Mouse (Mus musculus) midbrain, embryonic 12.5 days (tissue): ENCODE data around the gene Sbno2. TPM values are rescaled to one million over a fixed set of nuclear protein-coding genes. Genes with fewer than 3 reads are reported as not detected.
A peak's percentile ranks its signal among the peaks of the same experiment; 100 is the strongest.

Experiments
- ATAC-seq: fragments of 200-750 bp; cut with Nextera tagmentation; 2 replicates; pipeline ENCODE4 v1.8.0; 2017; ENCODE audit warnings: low read depth, moderate TSS enrichment, moderate library complexity; ENCODE audit not compliant: low FRiP score
- H3K27ac ChIP-seq: fragments of 300-500 bp; sonication (generic); replicated peaks from 2 replicates; pipeline ENCODE4 v1.5.1; 2016; ENCODE audit warnings: mild to moderate bottlenecking
- H3K27me3 ChIP-seq: fragments of 300-500 bp; sonication (generic); 2 replicates; pipeline ENCODE4 v1.6.1; 2016; ENCODE audit warnings: mild to moderate bottlenecking
- H3K36me3 ChIP-seq: fragments of 300-500 bp; sonication (generic); 2 replicates; pipeline ENCODE4 v1.6.1; 2016
- H3K4me1 ChIP-seq: fragments of 300-500 bp; sonication (generic); 2 replicates; pipeline ENCODE4 v1.6.1; 2016
- H3K4me2 ChIP-seq: fragments of 300-500 bp; sonication (generic); replicated peaks from 2 replicates; pipeline ENCODE4 v1.6.1; 2016; ENCODE audit warnings: mild to moderate bottlenecking, moderate library complexity
- H3K4me3 ChIP-seq: fragments of 300-500 bp; sonication (generic); 2 replicates; pipeline ENCODE4 v1.5.1; 2016; ENCODE audit warnings: mild to moderate bottlenecking
- H3K9ac ChIP-seq: fragments of 300-500 bp; sonication (generic); replicated peaks from 2 replicates; pipeline ENCODE4 v1.6.1; 2016; ENCODE audit warnings: mild to moderate bottlenecking, moderate library complexity
- H3K9me3 ChIP-seq: fragments of 300-500 bp; sonication (generic); 2 replicates; pipeline ENCODE4 v1.6.1; 2016; ENCODE audit warnings: mild to moderate bottlenecking
- WGBS: fragments of 180-500 bp; shearing (Covaris S2); methylation state at CpG from one replicate; pipeline ENCODE4 v1.1.7; 2016; 5-methylcytosine and 5-hydroxymethylcytosine counted together
- polyA plus RNA-seq: library from polyadenylated mRNA; unstranded; fragments of >200 nt; fragmentation: Nextera tagmentation; extraction: Ambion mirVana; gene quantifications from 2 replicates; pipeline ENCODE4 v1.2.1, GENCODE M21; 2016

Gene Sbno2
- polyA plus RNA-seq, 1 experiment from 2014 or later: 14.7 TPM

DNA sequence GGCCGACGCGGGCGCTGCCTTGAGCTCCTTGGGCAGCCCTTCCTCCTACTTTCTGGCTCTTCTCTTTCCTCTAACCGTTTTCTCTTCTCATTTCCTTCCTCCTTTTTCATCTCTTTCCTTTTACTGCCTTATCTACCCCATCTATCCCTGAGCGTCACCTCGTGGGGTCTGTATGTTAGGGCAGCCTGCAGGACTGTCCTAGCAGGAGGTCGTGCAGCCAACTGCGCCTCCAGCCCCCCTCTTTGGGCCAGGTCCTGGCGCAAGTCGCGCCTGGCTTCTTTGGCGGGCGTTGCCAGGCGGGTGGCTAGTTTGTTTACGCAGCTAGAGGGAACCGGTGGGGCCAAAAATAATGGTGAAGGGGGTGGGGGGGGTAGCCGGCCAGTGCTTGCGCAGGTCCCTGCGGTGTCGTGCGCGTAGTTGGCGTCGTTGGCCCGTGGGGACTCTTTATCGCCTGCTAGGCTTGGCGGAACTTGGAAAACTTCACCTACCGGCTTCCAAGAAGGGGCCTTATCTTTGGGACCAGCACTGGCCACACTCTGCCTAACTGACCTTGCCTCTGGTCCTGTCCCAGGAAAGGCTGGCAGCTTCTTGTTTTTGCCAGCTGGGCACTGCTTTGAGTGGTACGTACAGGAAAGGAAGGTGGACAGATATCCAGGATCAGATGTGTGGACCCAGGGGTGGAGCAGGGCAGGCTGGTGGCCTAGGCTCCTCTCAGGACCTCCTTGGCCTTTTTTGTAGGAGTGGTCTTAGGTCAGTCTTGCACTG lies 11.7 kb upstream of the Sbno2 start:
- H3K9me3 ChIP-seq: no peaks in the 10 kb centered on the region
- ATAC-seq: no peak
- peaks cover 33% of the 10 kb centered on the region for H3K4me1 ChIP-seq
- peak overlapping the region; percentile 96 for H3K4me3 ChIP-seq
- WGBS: 6% methylated on average over 30 of the region's 30 CpGs
- peak overlapping the region; percentile 27 for H3K27ac ChIP-seq
- peaks cover 29% of the 10 kb centered on the region for H3K36me3 ChIP-seq
- peak overlapping the region; percentile 98 for H3K4me2 ChIP-seq
- H3K9ac ChIP-seq: peak overlapping the region; percentile 82
- H3K27me3 ChIP-seq: no peaks in the 10 kb centered on the region

DNA sequence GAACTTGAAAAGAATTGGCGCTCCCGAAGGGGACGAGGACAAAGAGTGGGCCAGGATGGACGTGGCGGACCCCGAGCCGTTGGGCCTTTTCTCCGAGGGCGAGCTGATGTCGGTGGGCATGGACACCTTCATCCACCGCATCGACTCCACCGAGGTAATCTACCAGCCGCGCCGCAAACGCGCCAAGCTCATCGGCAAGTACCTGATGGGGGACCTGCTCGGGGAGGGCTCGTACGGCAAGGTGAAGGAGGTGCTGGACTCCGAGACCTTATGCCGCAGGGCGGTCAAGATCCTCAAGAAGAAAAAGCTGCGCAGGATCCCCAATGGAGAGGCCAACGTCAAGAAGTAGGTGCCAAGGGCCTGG lies 11.2 kb upstream of the Sbno2 start:
- H3K27me3 ChIP-seq: no peaks in the 10 kb centered on the region
- no peak for ATAC-seq
- H3K9ac ChIP-seq: peak overlapping the region; percentile 82
- peak overlapping the region; percentile 98 for H3K4me2 ChIP-seq
- H3K9me3 ChIP-seq: no peaks in the 10 kb centered on the region
- peaks cover 33% of the 10 kb centered on the region for H3K4me1 ChIP-seq
- peak overlapping the region; percentile 27; the same call in 1 of the 2 replicates for H3K27ac ChIP-seq
- H3K4me3 ChIP-seq: peak overlapping the region; percentile 96
- H3K36me3 ChIP-seq: peaks cover 23% of the 10 kb centered on the region
- 1% methylated on average over 27 of the region's 27 CpGs for WGBS

DNA sequence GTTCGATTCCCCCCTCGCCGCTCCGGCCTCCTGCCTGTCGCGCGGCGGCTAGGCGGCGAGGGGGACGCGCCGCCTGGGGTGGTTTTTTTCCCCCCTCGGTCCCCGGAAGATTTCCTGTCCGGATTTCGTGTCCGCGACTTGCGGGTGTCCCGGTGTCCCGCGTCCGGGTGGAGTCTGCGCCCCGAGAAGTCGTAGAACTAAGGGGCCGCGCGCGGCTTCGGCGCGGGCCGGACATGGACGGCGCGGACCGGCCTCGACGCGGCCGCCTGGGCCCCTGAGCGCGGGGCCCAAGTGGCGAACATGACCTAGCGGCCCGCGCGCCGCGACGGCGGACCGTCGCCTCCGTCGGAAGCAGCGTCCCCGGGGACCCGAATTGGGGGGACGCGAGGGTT lies 10.6 kb upstream of the Sbno2 start:
- Histone ChIP-seq H3K36me3 (peaks cover 18% of the 10 kb centered on the region), H3K4me1 (peaks cover 33% of the 10 kb centered on the region), H3K27me3 (no peaks in the 10 kb centered on the region), H3K9me3 (no peaks in the 10 kb centered on the region), H3K4me3 (peak overlapping the region; percentile 96), H3K4me2 (peak overlapping the region; percentile 98), H3K9ac (peak overlapping the region; percentile 82), H3K27ac (peak overlapping the region; percentile 67)
- no peak for ATAC-seq
- WGBS: under 1% methylated on average over 63 of the region's 63 CpGs

DNA sequence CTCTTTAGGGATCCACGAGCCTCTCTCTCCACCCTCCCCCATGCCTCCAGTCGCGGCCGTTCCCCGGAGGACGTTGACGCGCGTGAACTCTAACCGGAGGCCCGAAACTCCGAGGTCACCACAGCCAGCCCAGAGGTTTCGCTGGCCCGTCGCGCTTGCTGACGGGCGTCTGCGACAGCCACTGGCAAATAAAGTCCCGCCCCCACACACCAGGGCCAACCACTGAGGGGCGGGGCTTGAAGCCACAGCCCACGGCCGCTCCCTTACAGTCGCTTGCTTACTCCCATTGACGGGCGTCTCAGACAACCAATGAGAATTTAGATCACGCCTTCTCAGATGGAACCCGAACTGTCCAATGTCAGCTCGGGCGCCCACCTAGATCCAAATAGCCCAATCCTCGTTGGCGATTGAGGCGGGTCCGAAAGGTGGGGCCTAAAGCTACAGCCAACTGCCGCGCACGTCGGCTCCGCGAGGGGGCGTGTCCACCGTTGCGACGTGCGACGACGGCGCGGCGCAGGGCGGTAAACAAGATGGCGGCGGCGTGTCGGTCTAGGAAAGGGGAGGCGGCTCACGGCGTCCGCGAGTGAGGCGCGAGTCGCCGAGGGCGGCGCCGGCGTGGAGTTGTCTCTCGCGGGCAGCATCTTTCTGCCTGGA lies 10.0 kb upstream of the Sbno2 start, which contains the start of gene Stk11:
Stk11 (plus strand) TSS at position 514 of the 654 bp plus-strand sequence.
- peak; percentile 98 for ATAC-seq
- WGBS: under 1% methylated on average over 70 of the region's 70 CpGs

DNA sequence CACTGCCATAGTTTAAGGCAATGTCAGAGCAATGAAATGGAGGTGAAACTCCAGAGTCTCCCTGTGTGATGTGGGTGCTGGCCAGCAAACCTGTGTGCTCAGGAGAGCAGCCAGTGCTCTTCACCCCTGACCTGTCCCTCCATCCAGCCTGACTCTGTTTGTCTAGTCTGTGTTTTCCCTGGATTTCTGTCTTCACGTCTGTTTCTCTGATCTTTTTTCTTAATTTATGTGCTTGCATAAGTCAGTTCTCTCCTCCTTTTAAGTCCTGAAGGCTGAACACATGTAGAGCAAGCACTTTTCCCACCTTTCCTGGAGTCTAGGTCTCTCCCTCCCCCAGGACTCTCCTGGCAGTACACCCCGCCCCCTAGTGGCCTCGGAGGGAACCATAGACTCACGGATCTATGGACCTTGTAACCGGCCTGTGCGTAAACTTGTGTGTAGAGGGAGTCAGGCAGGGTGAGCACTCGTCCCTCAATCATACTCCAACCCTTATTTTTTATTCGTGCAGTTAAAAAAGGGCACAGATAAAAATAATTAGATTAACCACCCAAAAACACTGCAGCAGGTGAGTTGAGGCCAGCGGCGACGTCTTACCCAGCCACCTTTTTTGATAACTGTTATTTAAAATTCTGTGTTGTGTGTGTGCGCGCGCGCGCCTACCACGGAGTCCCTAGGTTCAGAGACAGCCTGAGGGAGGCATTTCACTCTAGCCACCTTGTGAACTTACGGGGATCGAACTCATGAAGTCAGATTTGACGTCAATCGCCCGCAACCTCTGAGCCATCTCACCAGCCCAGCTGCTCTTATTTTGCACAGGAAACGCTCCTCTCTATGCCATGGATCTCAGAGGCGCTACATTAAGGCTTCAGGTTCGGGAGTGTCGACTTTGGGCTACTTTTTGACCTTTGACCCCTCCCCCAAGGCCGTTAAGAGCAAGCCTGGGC lies 9.2 kb upstream of the Sbno2 start:
- peaks cover 26% of the 10 kb centered on the region for H3K4me1 ChIP-seq
- whole genome bisulfite sequencing: 4% methylated on average over 27 of the region's 27 CpGs
- H3K27me3 ChIP-seq: no peaks in the 10 kb centered on the region
- peaks cover 6% of the 10 kb centered on the region; the same call in 1 of the 2 replicates for H3K36me3 ChIP-seq
- H3K4me2 ChIP-seq: peak overlapping the region; percentile 55
- H3K9ac ChIP-seq: peak overlapping the region; percentile 39; the same call in 1 of the 2 replicates
- peak; percentile 42; the same call in 1 of the 2 replicates for ATAC-seq
- H3K9me3 ChIP-seq: no peaks in the 10 kb centered on the region
- peak overlapping the region; percentile 63 for H3K27ac ChIP-seq
- peak overlapping the region; percentile 96 for H3K4me3 ChIP-seq

More for the DNA sequence above, 10.0 kb upstream of the Sbno2 start, which contains the start of gene Stk11:
- no peaks in the 10 kb centered on the region for H3K27me3 ChIP-seq
- peak within 1 kb of the TSS; percentile 98 for H3K4me2 ChIP-seq
- peak within 1 kb of the TSS; percentile 67 for H3K27ac ChIP-seq
- H3K4me1 ChIP-seq: peaks cover 33% of the 10 kb centered on the region
- peak within 1 kb of the TSS; percentile 96 for H3K4me3 ChIP-seq
- H3K9me3 ChIP-seq: no peaks in the 10 kb centered on the region
- H3K9ac ChIP-seq: peak within 1 kb of the TSS; percentile 82
- peaks cover 14% of the 10 kb centered on the region for H3K36me3 ChIP-seq

DNA sequence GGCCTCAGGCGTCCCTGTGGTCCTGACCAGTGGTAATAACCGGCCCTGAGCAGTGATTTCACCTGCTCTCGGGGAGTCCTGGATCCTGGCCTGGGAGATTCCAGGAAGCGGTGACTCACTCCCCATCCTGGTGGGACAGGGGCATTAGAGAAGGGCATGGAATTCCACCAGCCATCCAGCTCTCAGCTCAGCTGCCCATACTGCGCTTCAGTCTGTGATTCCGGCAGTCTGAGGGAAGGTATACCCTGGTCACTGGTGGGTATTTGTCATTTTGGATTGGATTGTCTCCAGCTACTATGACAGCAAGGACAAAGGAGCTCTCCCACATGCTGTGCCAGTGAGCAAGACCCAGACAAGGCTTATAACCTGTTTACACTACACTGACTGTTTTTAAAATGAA lies 2.3 kb upstream of the Sbno2 start:
- no peak overlapping the region for H3K9ac ChIP-seq
- H3K36me3 ChIP-seq: no peaks in the 10 kb centered on the region
- no peaks in the 10 kb centered on the region for H3K9me3 ChIP-seq
- no peak overlapping the region for H3K4me3 ChIP-seq
- H3K27ac ChIP-seq: no peak overlapping the region
- H3K4me2 ChIP-seq: no peak overlapping the region
- ATAC-seq: no peak
- 79% methylated on average over 6 of the region's 6 CpGs for WGBS
- 0 out of 2 replicates have a peak, but pooled peaks cover 2% of the 10 kb centered on the region for H3K4me1 ChIP-seq
- H3K27me3 ChIP-seq: 0 out of 2 replicates have a peak, but pooled peaks cover 8% of the 10 kb centered on the region

DNA sequence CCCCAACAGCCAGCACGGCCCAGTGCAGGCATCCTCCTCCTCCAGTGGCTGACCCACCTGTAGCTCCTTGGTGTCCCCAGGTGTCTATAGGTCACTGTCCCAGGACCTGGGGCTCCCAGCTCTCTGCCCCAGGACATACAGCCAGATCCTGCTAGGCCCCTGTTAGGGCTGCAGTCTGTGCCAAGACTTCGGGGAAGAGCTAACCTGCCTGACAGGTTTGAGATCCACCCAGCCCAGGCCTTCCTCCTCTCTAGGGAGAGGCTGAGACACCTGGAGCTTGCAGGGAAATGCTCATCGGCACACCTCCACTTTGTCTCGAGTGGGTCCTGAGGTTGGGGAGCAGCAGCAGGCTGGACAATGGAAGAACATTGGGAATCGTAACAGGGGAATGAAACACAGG lies 555 bp upstream of the Sbno2 start:
- ATAC-seq: no peak
- Histone ChIP-seq H3K4me3 (no peak overlapping the region), H3K4me1 (peaks cover 12% of the 10 kb centered on the region), H3K9ac (0 out of 2 replicates have a peak overlapping the region, but pooled peaks have one; percentile 11), H3K36me3 (no peaks in the 10 kb centered on the region), H3K27ac (no peak overlapping the region), H3K27me3 (0 out of 2 replicates have a peak, but pooled peaks cover 8% of the 10 kb centered on the region), H3K4me2 (no peak overlapping the region), H3K9me3 (no peaks in the 10 kb centered on the region)
- 69% methylated on average over 5 of the region's 5 CpGs for WGBS

DNA sequence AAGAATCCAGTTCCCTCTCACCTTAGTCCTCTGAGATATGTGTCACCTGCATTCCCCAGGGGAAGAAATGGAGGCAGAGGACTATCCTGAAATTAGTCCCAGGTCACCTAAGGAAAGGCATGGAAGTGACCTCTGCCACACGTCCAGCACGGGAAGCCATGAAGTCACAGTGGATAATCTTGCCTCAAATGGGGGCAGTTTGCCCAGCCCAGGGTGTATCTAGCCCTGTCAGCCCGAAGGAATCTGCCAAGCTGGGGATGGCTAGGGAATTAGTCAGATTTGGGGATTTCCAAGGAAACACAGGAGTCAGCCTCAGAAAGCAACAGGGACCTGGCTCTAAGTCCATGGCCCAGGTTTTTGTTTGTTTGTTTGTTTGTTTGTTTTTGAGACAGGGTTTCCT lies 1.2 kb downstream of the Sbno2 start:
- Histone ChIP-seq H3K4me1 (peaks cover 12% of the 10 kb centered on the region), H3K27ac (no peak overlapping the region), H3K27me3 (0 out of 2 replicates have a peak, but pooled peaks cover 8% of the 10 kb centered on the region), H3K4me3 (no peak overlapping the region), H3K4me2 (no peak overlapping the region), H3K9me3 (no peaks in the 10 kb centered on the region), H3K9ac (no peak overlapping the region), H3K36me3 (no peaks in the 10 kb centered on the region)
- no peak for ATAC-seq
- WGBS: 85% methylated on average over 3 of the region's 3 CpGs

DNA sequence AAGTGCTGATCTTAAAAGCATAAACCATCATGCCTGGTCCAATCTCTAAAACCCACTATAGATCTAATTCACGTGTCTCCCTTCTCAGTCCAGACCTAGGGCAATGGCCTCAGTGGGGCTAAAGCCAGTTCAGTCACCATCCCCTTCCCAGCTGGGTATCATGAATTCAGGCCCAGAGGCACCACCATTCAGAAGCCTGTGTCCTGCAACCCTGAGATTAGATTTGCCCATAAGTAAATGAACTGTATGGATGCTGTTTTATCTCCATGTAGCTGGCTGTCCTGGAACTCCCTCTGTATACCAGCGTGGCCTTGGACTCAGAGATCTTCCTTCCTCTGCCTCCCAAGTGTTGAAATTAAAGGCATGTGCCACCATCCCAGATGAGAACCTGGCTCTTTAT lies 2.3 kb downstream of the Sbno2 start:
- Histone ChIP-seq H3K27ac (peak overlapping the region; percentile 46), H3K27me3 (0 out of 2 replicates have a peak, but pooled peaks cover 8% of the 10 kb centered on the region), H3K4me3 (peak overlapping the region; percentile 95; the same call in 1 of the 2 replicates), H3K36me3 (no peaks in the 10 kb centered on the region), H3K9me3 (no peaks in the 10 kb centered on the region), H3K4me1 (peaks cover 12% of the 10 kb centered on the region), H3K9ac (peak overlapping the region; percentile 88; the same call in 1 of the 2 replicates), H3K4me2 (peak overlapping the region; percentile 94)
- WGBS: 83% methylated on average over 2 of the region's 2 CpGs
- no peak for ATAC-seq

DNA sequence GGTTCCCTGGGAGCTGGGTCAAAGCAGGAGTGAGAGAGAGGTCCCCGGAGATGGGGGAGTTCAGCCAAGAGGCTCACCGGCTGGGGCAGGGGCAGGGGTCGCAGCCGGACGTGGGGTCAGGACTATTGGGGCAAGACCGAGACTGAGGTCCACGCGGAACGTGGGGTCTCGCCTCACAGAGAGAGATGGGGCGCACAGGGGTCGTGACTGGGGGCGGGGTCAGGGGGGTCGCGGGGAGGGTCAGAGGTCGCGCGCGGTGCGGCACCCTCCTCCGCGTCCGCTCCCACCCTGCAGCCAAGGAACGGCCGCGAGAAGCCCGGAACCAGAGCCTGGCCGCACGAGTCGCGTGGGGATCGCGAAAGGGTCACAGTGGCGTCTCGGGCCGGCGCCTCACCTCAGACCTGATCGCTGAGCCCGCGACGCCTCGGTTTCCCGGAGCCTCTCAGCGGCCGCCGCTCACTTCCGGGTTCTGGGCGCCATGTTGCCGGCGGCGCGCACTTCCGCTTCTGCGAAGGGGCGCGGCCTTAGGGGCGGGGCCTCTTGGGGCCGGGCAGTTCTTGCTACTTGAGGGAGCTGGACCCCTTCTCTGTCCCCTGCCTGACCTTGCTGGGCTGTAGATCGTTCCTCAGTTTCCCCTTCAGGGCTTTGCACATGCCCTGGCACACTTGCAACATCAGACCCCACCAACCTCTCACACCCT lies 3.0 kb downstream of the Sbno2 start:
- Histone ChIP-seq H3K9ac (peak overlapping the region; percentile 88), H3K36me3 (no peaks in the 10 kb centered on the region), H3K4me3 (peak overlapping the region; percentile 95), H3K4me1 (peaks cover 17% of the 10 kb centered on the region), H3K27me3 (0 out of 2 replicates have a peak, but pooled peaks cover 2% of the 10 kb centered on the region), H3K27ac (peak overlapping the region; percentile 56), H3K4me2 (peak overlapping the region; percentile 94), H3K9me3 (no peaks in the 10 kb centered on the region)
- WGBS: under 1% methylated on average over 50 of the region's 59 CpGs
- peak; percentile 92 for ATAC-seq

DNA sequence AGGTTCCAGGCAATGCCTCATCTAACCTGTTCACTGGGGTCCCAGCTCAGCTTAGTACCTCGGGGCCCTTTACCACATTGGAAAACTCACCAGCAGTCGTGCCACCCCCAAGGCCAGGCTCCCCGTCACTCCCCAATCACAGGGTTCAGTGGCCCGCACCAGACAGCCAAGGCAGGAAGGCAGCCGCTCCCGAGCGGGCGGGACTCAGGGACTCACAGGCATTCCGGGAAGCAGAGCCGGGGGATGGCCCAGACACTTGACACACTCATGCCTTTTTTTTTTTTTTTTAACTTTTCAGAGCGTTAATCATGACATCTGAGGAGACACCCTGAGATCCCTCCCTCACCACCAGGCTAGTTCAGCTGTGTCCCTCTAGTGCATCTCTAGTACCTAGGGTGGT lies 4.4 kb downstream of the Sbno2 start:
- Histone ChIP-seq H3K4me3 (no peak overlapping the region), H3K4me1 (peaks cover 21% of the 10 kb centered on the region), H3K36me3 (no peaks in the 10 kb centered on the region), H3K9me3 (no peaks in the 10 kb centered on the region), H3K27me3 (no peaks in the 10 kb centered on the region), H3K9ac (no peak overlapping the region), H3K27ac (no peak overlapping the region), H3K4me2 (peak overlapping the region; percentile 94; the same call in 1 of the 2 replicates)
- 65% methylated on average over 11 of the region's 11 CpGs for WGBS
- no peak for ATAC-seq
